Mouse (Mus musculus) lung, embryonic 14.5 days (tissue): ENCODE measurements around the gene Sidt1. TPM values are rescaled to one million over a fixed set of nuclear protein-coding genes. Genes with fewer than 3 reads are reported as not detected.
A peak's percentile ranks its signal among the peaks of the same experiment; 100 is the strongest.

Source experiments
- ATAC-seq: fragments of 200-750 bp; cut with Nextera tagmentation; 2 replicates; pipeline ENCODE4 v1.8.0; 2017; ENCODE audit warnings: mild to moderate bottlenecking, moderate TSS enrichment, moderate library complexity; ENCODE audit not compliant: insufficient read depth
- DNase-seq: peaks from one replicate; pipeline ENCODE4 v3.0.0-alpha.2; 2015
- H3K27ac ChIP-seq: fragments of 300-500 bp; sonication (generic); 2 replicates; pipeline ENCODE4 v1.5.1; 2014; ENCODE audit warnings: low read depth, mild to moderate bottlenecking, moderate library complexity
- H3K27me3 ChIP-seq: fragments of 300-500 bp; sonication (generic); 2 replicates; pipeline ENCODE4 v1.6.1; 2014; ENCODE audit warnings: low read length, control low read depth; ENCODE audit not compliant: insufficient read depth
- H3K36me3 ChIP-seq: fragments of 300-500 bp; sonication (generic); 2 replicates; pipeline ENCODE4 v1.6.1; 2014; ENCODE audit warnings: control low read depth; ENCODE audit not compliant: insufficient read depth
- H3K4me1 ChIP-seq: fragments of 300-500 bp; sonication (generic); 2 replicates; pipeline ENCODE4 v1.6.1; 2014; ENCODE audit warnings: antibody characterized with exemption, control low read depth; ENCODE audit not compliant: insufficient read depth
- H3K4me2 ChIP-seq: fragments of 300-500 bp; sonication (generic); 2 replicates; pipeline ENCODE4 v1.6.1; 2014; ENCODE audit warnings: mild to moderate bottlenecking
- H3K4me3 ChIP-seq: fragments of 300-500 bp; sonication (generic); 2 replicates; pipeline ENCODE4 v1.5.1; 2014; ENCODE audit warnings: low read depth, low read length
- H3K9ac ChIP-seq: fragments of 300-500 bp; sonication (generic); 2 replicates; pipeline ENCODE4 v1.6.1; 2014
- H3K9me3 ChIP-seq: fragments of 300-500 bp; sonication (generic); 2 replicates; pipeline ENCODE4 v1.6.1; 2016; ENCODE audit warnings: low read depth, low read length, control low read depth
- CTCF ChIP-seq: IDR thresholded peaks from 2 replicates; pipeline ENCODE4 v1.5.1; 2016; ENCODE audit warnings: antibody characterized with exemption, low read depth
- WGBS: fragments of 180-500 bp; shearing (Covaris S2); extraction: QIAGEN DNeasy Blood & Tissue Kit; methylation state at CpG from one replicate; pipeline ENCODE4 v1.1.7; 2014; 5-methylcytosine and 5-hydroxymethylcytosine counted together
- polyA plus RNA-seq: library from polyadenylated mRNA; unstranded; fragments of >200 nt; fragmentation: Nextera tagmentation; extraction: Ambion mirVana; gene quantifications from 2 replicates; pipeline ENCODE4 v1.2.1, GENCODE M21; 2014

Gene Sidt1
- polyA plus RNA-seq, 1 experiment from 2014 or later = 0.20 TPM

DNA sequence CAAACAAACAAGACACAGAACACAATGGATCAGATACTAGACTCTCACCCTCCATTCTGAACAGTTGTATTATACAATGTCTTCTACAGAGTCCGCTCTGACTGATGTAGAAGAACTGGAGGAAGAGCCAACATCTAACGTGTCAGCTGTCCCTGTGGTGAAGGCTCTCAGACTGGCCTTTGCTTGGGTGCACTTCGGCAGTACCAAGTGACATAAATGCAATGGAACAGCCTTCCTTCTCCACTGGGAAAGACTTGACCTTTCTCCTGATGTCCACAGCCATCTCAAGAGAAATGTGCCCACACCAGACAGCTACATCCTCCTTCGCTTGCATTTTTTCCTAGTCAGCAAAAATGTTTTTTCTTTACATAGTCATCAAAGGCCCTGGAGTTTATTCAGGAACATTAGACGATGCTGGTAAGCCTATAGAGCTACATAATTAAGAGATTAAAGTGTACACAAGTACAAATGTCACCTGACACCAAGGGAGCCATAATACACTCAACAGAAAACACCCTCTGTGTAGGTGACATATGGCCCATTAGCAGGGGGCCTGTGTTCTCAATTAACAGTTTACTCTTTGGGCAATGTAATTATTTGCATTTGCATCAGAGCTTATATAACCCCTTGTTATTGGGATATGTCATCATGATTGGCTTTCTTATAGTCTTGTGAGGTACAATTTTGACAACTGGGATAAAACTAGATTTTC, 50.2 kb downstream of the Sidt1 start:
- WGBS = 75% methylated on average over 5 of the region's 5 CpGs
- Histone ChIP-seq H3K27ac (no peak overlapping the region), H3K27me3 (no peaks in the 10 kb centered on the region), H3K4me3 (no peak overlapping the region), H3K9me3 (no peaks in the 10 kb centered on the region), H3K4me2 (no peak overlapping the region), H3K4me1 (no peaks in the 10 kb centered on the region), H3K9ac (no peak overlapping the region), H3K36me3 (no peaks in the 10 kb centered on the region)
- DNase-seq (no peak), ATAC-seq (no peak)
- TF ChIP-seq CTCF = no peak

DNA sequence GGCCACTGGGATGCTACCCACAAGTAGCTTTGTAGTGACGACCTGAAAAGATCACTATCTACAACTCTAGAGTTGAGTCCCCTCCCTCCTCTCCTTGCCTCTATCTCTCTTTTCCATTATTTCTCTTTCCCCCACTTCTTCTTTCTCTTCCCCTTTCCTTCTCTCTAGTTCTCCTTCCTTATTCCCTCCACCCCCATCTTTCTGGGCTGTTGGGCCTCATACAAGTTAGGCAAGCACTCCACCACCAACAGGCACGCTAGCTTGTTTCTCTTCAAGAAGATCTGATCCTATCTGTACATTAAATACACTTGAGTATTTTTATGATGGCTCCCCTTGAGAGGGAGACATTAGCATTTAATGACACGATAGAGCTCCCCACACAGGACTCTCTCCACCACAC, 51.0 kb downstream of the Sidt1 start:
- Histone ChIP-seq H3K9me3 (no peaks in the 10 kb centered on the region), H3K36me3 (no peaks in the 10 kb centered on the region), H3K9ac (no peak overlapping the region), H3K27me3 (no peaks in the 10 kb centered on the region), H3K4me2 (no peak overlapping the region), H3K27ac (no peak overlapping the region), H3K4me3 (no peak overlapping the region), H3K4me1 (no peaks in the 10 kb centered on the region)
- no peak for TF ChIP-seq CTCF
- 70% methylated on average over 3 of the region's 3 CpGs for WGBS
- no peak for DNase-seq
- no peak for ATAC-seq

DNA sequence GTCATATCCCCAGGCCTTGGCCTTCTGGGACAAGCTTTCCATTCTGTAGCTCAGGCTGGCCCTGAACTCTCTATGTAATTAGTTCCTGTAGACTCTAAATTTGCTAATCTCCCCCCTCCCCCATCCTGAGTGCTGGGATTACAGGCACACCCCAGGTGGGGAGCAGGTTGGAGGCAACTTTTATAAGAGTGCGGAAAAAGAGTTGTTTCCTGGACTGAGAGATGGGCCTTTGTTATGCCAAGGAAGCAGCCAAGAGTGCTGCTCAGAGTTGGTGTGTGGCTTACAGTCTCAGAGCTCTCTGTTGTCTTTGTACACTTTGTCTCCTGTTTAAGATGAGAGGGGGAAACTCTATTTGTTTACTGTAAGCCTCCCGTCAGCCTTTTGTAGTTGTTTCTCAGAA, 52.2 kb downstream of the Sidt1 start:
- Histone ChIP-seq H3K4me3 (no peak overlapping the region), H3K4me2 (no peak overlapping the region), H3K27ac (no peak overlapping the region), H3K9me3 (no peaks in the 10 kb centered on the region), H3K9ac (no peak overlapping the region), H3K4me1 (no peaks in the 10 kb centered on the region), H3K36me3 (no peaks in the 10 kb centered on the region), H3K27me3 (no peaks in the 10 kb centered on the region)
- 53% methylated on average over 2 of the region's 2 CpGs for WGBS
- TF ChIP-seq CTCF = no peak
- no peak for ATAC-seq
- DNase-seq = no peak

DNA sequence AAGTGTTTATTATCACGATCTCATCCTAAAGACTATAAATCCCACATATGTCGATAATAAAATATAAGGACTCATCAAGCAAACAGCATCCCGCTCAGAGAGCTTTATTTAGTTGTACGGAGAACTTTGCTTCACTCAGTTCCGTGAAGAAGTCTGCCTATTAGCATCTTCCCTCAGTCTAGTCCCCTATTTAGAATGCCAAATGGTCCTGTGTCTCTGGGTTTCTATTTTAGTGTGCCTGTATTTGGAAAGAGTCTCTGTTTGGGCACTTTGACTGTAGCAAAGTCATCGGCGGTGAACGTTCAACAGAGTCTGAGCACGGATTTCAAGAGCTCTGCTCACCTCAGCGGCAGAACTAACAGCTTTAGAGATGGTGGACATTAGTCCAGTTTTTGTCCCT, 55.8 kb downstream of the Sidt1 start:
- WGBS = 93% methylated on average over 10 of the region's 10 CpGs
- Histone ChIP-seq H3K4me1 (no peaks in the 10 kb centered on the region), H3K4me3 (no peak overlapping the region), H3K9ac (no peak overlapping the region), H3K36me3 (no peaks in the 10 kb centered on the region), H3K27me3 (no peaks in the 10 kb centered on the region), H3K27ac (no peak overlapping the region), H3K9me3 (no peaks in the 10 kb centered on the region), H3K4me2 (no peak overlapping the region)
- DNase-seq (no peak), ATAC-seq (no peak)
- no peak for TF ChIP-seq CTCF

DNA sequence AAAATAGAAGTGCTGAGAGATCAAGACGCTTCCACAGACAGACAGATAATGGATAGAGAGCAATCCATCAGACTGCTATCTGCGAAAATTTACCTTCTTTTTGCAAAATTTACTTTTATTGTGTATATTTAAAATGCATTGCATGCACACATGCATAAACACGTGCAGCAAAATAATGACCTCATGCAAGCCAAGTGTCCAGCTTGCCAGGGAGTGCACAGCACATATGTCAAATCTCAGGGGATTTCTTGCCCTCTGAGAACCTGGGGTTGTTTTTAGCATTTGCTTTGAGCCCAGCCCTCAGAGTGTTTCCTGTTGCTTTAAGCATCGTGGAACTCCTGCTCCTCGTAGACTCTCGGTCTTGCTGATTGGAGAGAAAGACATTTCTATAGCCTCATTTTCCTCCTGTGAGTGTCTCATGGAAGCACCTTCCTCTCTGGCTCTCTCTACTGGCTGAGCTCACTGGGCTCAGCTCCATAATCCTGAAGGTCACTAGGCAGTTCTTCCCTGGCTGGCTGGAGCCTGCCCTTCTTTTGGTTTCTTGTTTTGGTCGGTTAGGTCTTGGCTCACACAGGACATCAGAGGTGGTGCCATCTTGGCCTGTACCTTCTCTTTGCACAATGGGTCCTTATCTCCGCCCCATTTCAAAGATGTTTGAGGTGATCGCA, 61.5 kb downstream of the Sidt1 start:
- DNase-seq (no peak), ATAC-seq (no peak)
- Histone ChIP-seq H3K27ac (no peak overlapping the region), H3K4me1 (no peaks in the 10 kb centered on the region), H3K4me2 (no peak overlapping the region), H3K4me3 (no peak overlapping the region), H3K9me3 (no peaks in the 10 kb centered on the region), H3K27me3 (no peaks in the 10 kb centered on the region), H3K36me3 (no peaks in the 10 kb centered on the region), H3K9ac (no peak overlapping the region)
- no peak for TF ChIP-seq CTCF
- WGBS = 65% methylated on average over 9 of the region's 9 CpGs

DNA sequence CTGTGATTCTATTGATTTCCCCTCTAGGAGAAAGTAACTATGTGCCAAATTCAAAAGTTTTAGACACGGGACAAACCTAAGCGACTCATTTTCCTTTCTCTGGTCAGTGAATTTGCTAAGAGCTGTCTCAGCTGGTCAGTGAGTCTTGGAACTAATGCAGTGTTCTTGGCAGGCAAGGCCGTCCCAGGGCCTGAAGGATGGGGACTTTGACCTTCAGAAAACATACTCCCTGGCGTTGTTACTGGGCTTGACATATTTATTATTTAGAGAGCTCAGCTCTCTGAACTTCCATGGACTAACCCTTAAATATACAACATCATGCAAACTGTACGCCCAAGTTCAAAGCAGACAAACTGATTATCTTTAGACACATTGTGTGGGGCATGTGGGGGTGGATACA, 62.4 kb downstream of the Sidt1 start:
- DNase-seq (peak; percentile 76), ATAC-seq (peak; percentile 56; the same call in 1 of the 2 replicates)
- Histone ChIP-seq H3K4me2 (no peak overlapping the region), H3K4me1 (no peaks in the 10 kb centered on the region), H3K27ac (no peak overlapping the region), H3K9ac (no peak overlapping the region), H3K27me3 (no peaks in the 10 kb centered on the region), H3K9me3 (no peaks in the 10 kb centered on the region), H3K4me3 (no peak overlapping the region), H3K36me3 (no peaks in the 10 kb centered on the region)
- WGBS = 29% methylated on average over 5 of the region's 5 CpGs
- TF ChIP-seq CTCF = no peak

DNA sequence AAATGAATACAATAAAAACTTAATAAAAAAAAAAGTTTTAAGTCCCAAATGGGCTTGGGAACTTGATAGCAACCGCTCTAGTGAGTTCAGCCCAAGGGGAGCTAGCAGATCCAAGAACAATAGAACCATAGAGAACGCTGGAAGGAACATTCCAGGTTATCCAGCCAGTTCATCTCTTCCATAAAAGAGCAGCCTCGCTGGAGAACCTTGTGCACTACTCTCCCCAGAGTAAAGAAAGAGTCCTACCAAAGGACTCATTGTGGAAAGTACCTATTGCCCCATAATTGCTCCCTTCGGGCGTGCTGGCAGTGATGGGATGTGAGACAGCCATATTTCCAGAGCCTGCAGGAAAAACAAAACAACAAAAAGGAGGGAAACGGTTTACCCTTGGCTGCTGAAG, 63.4 kb downstream of the Sidt1 start:
- Histone ChIP-seq H3K27ac (no peak overlapping the region), H3K36me3 (no peaks in the 10 kb centered on the region), H3K4me3 (no peak overlapping the region), H3K4me2 (no peak overlapping the region), H3K27me3 (no peaks in the 10 kb centered on the region), H3K4me1 (no peaks in the 10 kb centered on the region), H3K9me3 (no peaks in the 10 kb centered on the region), H3K9ac (no peak overlapping the region)
- ATAC-seq (no peak), DNase-seq (no peak)
- no peak for TF ChIP-seq CTCF
- WGBS = 74% methylated on average over 6 of the region's 6 CpGs
